Mouse (Mus musculus) liver, embryonic 14.5 days (tissue): Measurements from ENCODE around the gene Stub1.

ENCODE experiments used
- CTCF ChIP-seq: IDR thresholded peaks from 2 replicates; pipeline ENCODE4 v1.5.1; 2016; ENCODE audit warnings: antibody characterized with exemption, low read depth, control low read depth
- EP300 ChIP-seq: IDR thresholded peaks from 2 replicates; pipeline ENCODE4 v1.6.1; 2016; ENCODE audit warnings: antibody characterized with exemption, low read depth

GRCm38 (mm10) chr17:25839455-25840235 is 6.4 kb upstream of the Stub1 start:
- TF ChIP-seq CTCF: no peak
- no peak for TF ChIP-seq EP300
